Mouse (Mus musculus) limb, embryonic 14.5 days (tissue): ENCODE data around the gene Pkd1l3. TPM values are rescaled to one million over a fixed set of nuclear protein-coding genes. Genes with fewer than 3 reads are reported as not detected.

Experiments used
- ATAC-seq: fragments of 200-750 bp; cut with Nextera tagmentation; 2 replicates; pipeline ENCODE4 v1.8.0; 2017; ENCODE audit warnings: low read depth, moderate number of reproducible peaks, moderate TSS enrichment; ENCODE audit not compliant: low FRiP score
- DNase-seq: peaks from one replicate; pipeline ENCODE4 v3.0.0-alpha.2; 2015; ENCODE audit warnings: low spot score
- H3K27ac ChIP-seq: fragments of 300-500 bp; sonication (generic); replicated peaks from 2 replicates; pipeline ENCODE4 v1.5.1; 2014; ENCODE audit warnings: low read depth, mild to moderate bottlenecking, low read length, moderate library complexity, mixed read lengths
- H3K27me3 ChIP-seq: fragments of 300-500 bp; sonication (generic); 2 replicates; pipeline ENCODE4 v1.6.1; 2014; ENCODE audit warnings: low read length, mixed read lengths; ENCODE audit not compliant: control insufficient read depth, insufficient read depth
- H3K36me3 ChIP-seq: fragments of 300-500 bp; sonication (generic); 2 replicates; pipeline ENCODE4 v1.6.1; 2014; ENCODE audit warnings: mild to moderate bottlenecking, low read length, moderate library complexity, mixed read lengths; ENCODE audit not compliant: control insufficient read depth, insufficient read depth
- H3K4me1 ChIP-seq: fragments of 300-500 bp; sonication (generic); 2 replicates; pipeline ENCODE4 v1.6.1; 2014; ENCODE audit warnings: antibody characterized with exemption, low read length, mixed read lengths; ENCODE audit not compliant: control insufficient read depth, insufficient read depth
- H3K4me2 ChIP-seq: fragments of 300-500 bp; sonication (generic); replicated peaks from 2 replicates; pipeline ENCODE4 v1.6.1; 2014; ENCODE audit warnings: low read depth, mild to moderate bottlenecking, low read length, moderate library complexity; ENCODE audit not compliant: severe bottlenecking
- H3K4me3 ChIP-seq: fragments of 300-500 bp; sonication (generic); replicated peaks from 2 replicates; pipeline ENCODE4 v1.5.1; 2014; ENCODE audit warnings: low read length
- H3K9ac ChIP-seq: fragments of 300-500 bp; sonication (generic); 2 replicates; pipeline ENCODE4 v1.6.1; 2014; ENCODE audit warnings: mild to moderate bottlenecking, low read depth, low read length, moderate library complexity; ENCODE audit not compliant: severe bottlenecking
- H3K9me3 ChIP-seq: fragments of 300-500 bp; sonication (generic); 2 replicates; pipeline ENCODE4 v1.6.1; 2016; ENCODE audit warnings: low read length; ENCODE audit not compliant: control insufficient read depth
- POLR2A ChIP-seq: fragments of 200-500 bp; IDR thresholded peaks from 2 replicates; pipeline ENCODE4 v1.8.0; 2012; ENCODE audit warnings: inconsistent platforms, mild to moderate bottlenecking, moderate library complexity, borderline replicate concordance; ENCODE audit not compliant: insufficient read depth, insufficient read length; ENCODE audit errors: extremely low read depth
- WGBS: fragments of 180-500 bp; shearing (Covaris S2); extraction: QIAGEN DNeasy Blood & Tissue Kit; methylation state at CpG from one replicate; pipeline ENCODE4 v1.1.7; 2014; 5-methylcytosine and 5-hydroxymethylcytosine counted together
- polyA plus RNA-seq, 2 experiments: library from polyadenylated mRNA; depleted of rRNA in 1 of 2; stranded (reverse) in 1 of 2; unstranded in 1 of 2; fragments of >200 nt; fragmentation: Nextera tagmentation in 1 of 2; extraction: Ambion mirVana in 1 of 2; gene quantifications; 2 replicates each; pipeline versions ENCODE4 v1.2.1 to v1.2.3; 2012 to 2014

The Pkd1l3 gene
- polyA plus RNA-seq, 2 experiments: 0.24 to 0.33 TPM

DNA sequence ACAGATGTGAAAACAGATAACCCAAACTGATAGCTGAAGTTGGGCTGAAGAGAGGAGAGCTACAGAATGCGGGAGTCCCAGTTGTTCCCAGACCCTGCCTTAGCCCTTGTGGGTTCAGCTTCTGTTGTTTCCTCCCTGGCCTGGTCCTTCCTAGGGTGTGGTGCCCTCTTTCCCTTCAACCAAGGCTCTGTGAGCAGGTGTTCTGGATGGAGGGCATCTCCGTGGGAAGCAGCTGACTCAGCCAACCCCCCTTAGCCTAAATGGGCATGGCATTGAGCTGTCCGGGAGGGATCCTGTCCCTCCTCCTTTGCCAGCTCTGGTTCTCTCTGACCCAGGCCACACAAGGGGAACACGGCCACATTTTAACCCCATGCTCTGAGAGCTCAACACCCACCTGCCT is 38.0 kb upstream of the Pkd1l3 start:
- H3K9ac ChIP-seq: no peak overlapping the region
- ATAC-seq: no peak
- no peaks in the 10 kb centered on the region for H3K27me3 ChIP-seq
- H3K36me3 ChIP-seq: peaks cover 11% of the 10 kb centered on the region; the same call in 1 of the 2 replicates
- TF ChIP-seq POLR2A: no peak
- H3K27ac ChIP-seq: no peak overlapping the region
- 79% methylated on average over 4 of the region's 4 CpGs for WGBS
- no peaks in the 10 kb centered on the region for H3K4me1 ChIP-seq
- no peak overlapping the region for H3K4me2 ChIP-seq
- H3K4me3 ChIP-seq: no peak overlapping the region
- DNase-seq: no peak
- no peaks in the 10 kb centered on the region for H3K9me3 ChIP-seq

DNA sequence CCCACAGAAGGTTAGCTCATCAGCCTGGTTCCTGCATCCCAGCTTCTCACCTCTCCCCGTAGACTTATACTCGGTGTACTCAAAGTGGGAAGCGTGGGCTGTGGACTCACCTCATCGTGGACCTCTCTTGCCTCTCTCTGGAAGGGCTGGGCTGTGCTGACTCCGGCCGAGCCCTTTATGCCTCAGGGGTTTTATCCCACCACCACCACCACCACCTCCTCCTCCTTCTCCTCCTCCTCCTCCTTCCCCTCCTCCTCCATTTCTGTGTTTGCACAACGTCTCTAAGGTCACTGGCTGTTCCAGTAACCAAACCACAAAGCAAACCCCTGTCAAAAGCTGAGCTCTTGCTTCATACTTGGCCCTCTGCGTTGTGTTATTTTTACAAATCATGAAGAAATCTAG is 35.4 kb upstream of the Pkd1l3 start, which contains the start of gene Hp:
Gene Hp, minus strand, starts transcription at position 273 of the 402 bp plus-strand sequence.
- Histone ChIP-seq H3K4me2 (no peak within 1 kb of the TSS), H3K4me1 (no peaks in the 10 kb centered on the region), H3K9me3 (no peaks in the 10 kb centered on the region), H3K27ac (no peak within 1 kb of the TSS), H3K9ac (no peak within 1 kb of the TSS), H3K4me3 (no peak within 1 kb of the TSS), H3K36me3 (no peaks in the 10 kb centered on the region), H3K27me3 (no peaks in the 10 kb centered on the region)
- WGBS: 53% methylated on average over 8 of the region's 8 CpGs
- ATAC-seq (no peak), DNase-seq (no peak)
- no peak for TF ChIP-seq POLR2A

DNA sequence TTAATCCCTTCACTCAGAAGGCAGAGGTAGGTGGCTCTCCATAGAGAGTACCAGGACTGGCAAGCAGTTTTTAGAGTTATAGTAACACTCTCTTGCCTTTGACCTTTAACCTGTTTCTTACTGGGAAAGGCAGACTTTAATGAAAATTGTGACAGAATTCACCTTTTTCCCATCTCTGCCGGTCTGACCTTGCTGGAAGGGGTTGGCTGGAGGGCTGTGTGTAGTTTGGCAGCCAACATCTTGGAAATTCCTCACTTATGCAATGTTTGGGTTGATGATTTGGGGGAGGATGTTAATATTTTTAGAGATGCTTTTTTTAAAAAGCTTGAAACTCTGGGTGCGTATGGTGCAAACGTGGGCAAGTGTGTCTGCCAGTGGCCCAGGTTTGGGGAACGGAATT is 30.0 kb upstream of the Pkd1l3 start:
- no peak for TF ChIP-seq POLR2A
- Histone ChIP-seq H3K4me3 (no peak overlapping the region), H3K27ac (no peak overlapping the region), H3K4me1 (no peaks in the 10 kb centered on the region), H3K9ac (no peak overlapping the region), H3K9me3 (no peaks in the 10 kb centered on the region), H3K4me2 (no peak overlapping the region), H3K36me3 (no peaks in the 10 kb centered on the region), H3K27me3 (no peaks in the 10 kb centered on the region)
- ATAC-seq: no peak
- WGBS: 82% methylated on average over 4 of the region's 4 CpGs
- no peak for DNase-seq

DNA sequence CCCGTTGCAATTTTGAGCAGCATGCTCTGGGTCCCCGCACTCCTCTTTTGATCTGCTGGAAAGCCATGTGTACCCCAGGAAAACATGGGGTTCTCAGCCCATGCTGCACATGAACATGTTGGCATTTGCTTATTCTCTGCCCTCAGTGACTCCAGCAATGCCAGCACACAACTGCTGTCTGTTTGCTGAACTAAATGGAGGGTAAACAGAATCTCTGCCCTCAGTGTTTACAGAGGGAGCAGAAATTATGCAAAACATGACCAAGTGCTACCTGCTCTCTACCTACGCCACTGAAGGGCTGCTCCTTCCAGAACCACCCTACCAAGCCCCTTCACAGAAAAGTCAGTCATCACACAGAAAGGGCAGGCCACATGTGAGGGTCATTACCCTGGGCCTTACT is 29.5 kb upstream of the Pkd1l3 start:
- DNase-seq (no peak), ATAC-seq (no peak)
- no peak overlapping the region for H3K4me3 ChIP-seq
- no peaks in the 10 kb centered on the region for H3K36me3 ChIP-seq
- WGBS: 88% methylated on average over 3 of the region's 3 CpGs
- no peak overlapping the region for H3K27ac ChIP-seq
- no peaks in the 10 kb centered on the region for H3K27me3 ChIP-seq
- no peaks in the 10 kb centered on the region for H3K9me3 ChIP-seq
- no peaks in the 10 kb centered on the region for H3K4me1 ChIP-seq
- H3K4me2 ChIP-seq: no peak overlapping the region
- H3K9ac ChIP-seq: no peak overlapping the region
- TF ChIP-seq POLR2A: no peak

DNA sequence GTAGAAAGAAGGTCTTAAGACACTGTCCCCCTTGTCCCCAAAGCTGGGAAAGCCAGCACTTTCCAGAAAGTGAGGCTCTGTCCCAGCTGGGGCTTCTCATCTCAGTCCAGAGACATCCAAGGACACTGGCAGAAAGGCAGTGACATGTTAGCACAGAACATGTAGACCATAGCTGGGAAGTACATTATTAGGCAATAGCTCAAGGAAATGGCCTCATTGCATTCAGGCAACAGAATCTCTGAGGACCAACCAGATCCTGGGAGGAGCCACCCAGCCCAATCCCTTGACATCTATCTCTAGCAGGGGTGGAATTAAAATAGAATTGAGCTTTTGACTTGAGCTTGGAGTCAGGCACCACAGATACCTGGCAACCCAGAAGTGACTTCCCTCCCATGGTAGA is 28.7 kb upstream of the Pkd1l3 start:
- Histone ChIP-seq H3K4me3 (no peak overlapping the region), H3K4me1 (no peaks in the 10 kb centered on the region), H3K36me3 (no peaks in the 10 kb centered on the region), H3K27me3 (no peaks in the 10 kb centered on the region), H3K27ac (no peak overlapping the region), H3K4me2 (no peak overlapping the region), H3K9ac (no peak overlapping the region), H3K9me3 (no peaks in the 10 kb centered on the region)
- TF ChIP-seq POLR2A: no peak
- ATAC-seq (no peak), DNase-seq (no peak)

DNA sequence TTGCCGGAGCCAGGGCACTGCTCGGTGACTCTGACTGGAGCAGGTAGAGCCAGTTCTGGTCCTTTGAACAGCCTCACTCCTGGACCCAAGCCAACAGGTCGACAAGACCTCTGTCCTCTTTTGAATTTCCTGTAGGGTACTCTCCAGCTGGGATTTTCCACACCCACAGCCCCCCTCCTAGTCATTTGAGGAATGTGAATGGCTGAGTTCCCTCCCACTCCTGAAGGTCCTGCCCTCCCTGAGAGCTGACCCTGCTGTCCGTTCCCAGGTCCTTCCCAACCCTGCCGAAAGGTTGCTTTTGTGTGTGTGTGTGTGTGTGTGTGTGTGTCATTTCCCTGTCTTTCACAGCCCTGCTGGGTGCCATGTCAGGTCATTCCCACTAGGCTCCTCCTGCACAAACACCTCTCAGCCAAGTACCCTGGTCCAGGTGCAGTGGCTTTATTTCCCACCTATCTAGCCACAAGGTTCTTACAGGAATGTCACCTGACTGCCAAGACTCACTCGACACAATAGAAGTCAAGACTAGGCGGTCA is 27.3 kb upstream of the Pkd1l3 start:
- WGBS: 56% methylated on average over 7 of the region's 7 CpGs
- ATAC-seq (no peak), DNase-seq (no peak)
- H3K36me3 ChIP-seq: peaks cover 7% of the 10 kb centered on the region; the same call in 1 of the 2 replicates
- no peaks in the 10 kb centered on the region for H3K9me3 ChIP-seq
- H3K27me3 ChIP-seq: no peaks in the 10 kb centered on the region
- no peaks in the 10 kb centered on the region for H3K4me1 ChIP-seq
- TF ChIP-seq POLR2A: no peak
- H3K4me3 ChIP-seq: no peak overlapping the region
- no peak overlapping the region for H3K9ac ChIP-seq
- no peak overlapping the region for H3K4me2 ChIP-seq
- H3K27ac ChIP-seq: no peak overlapping the region
